In the genomic region with DNA sequence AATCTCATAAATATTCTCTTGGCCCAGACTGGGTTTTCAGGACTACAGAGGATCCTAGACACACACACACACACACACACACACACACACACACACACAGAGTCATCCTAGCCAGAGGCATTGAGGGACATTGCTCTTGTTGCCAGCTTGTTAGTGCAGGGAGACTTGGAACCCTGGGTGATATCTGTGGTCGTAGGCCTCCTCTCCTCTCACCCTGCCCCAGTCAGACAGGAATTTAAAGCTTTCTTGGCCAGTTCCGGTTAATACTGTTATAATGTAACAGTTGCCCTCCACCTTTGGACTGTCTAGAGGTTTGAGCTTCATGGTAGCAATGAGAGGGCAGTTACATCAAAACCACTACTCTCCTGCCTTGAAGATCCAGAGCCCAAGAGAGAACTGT, we compare ENCODE assay signal across 30 mouse cellular contexts.
DNase-seq lines count a peak whose midpoint lies in the region; ATAC-seq lines count a peak whose summit lies in the region.
"Had no signal": no experiment of that assay in that cellular context is flagged by ENCODE, and none has a peak within 500 bp of the region (broad histone marks: within the 10 kb centered on the region; RNA-seq: fewer than 3 reads in every experiment).

No protein-coding gene starts in this region.

- WGBS in kidney, embryonic 14.5 days, result 80% methylated on average over 2 of the region's 2 CpGs

- no peak overlapping the region for H3K4me3 ChIP-seq in kidney, embryonic 14.5 days (ENCODE audit: low read length)
- H3K4me3 ChIP-seq: embryonic facial prominence, embryonic 10.5 days; embryonic facial prominence, embryonic 15.5 days; forebrain, embryonic 12.5 days; hindbrain, embryonic 13.5 days; limb, embryonic 10.5 days; limb, embryonic 15.5 days; liver, embryonic 15.5 days; lung, embryonic 15.5 days; megakaryocyte, embryonic 14.5 days; midbrain, embryonic 12.5 days; myocyte; neural tube, embryonic 12.5 days had no signal

- peaks cover 11% of the 10 kb centered on the region for H3K4me1 ChIP-seq in kidney, embryonic 14.5 days (ENCODE audit: control insufficient read depth, insufficient read depth, low read length)

- no peak for ATAC-seq in kidney, embryonic 14.5 days (ENCODE audit: low FRiP score, low TSS enrichment)
- ATAC-seq: forebrain, postnatal 0 days; Patski had no signal

- no peak overlapping the region for H3K9ac ChIP-seq in kidney, embryonic 14.5 days (ENCODE audit: low read depth, low read length)
- H3K9ac ChIP-seq: embryonic facial prominence, embryonic 15.5 days; forebrain, embryonic 12.5 days; forebrain, postnatal 0 days; hindbrain, embryonic 13.5 days; limb, embryonic 15.5 days; liver, embryonic 15.5 days; lung, embryonic 15.5 days; midbrain, embryonic 12.5 days; neural tube, embryonic 12.5 days had no signal

- peak; percentile 85 for DNase-seq in kidney, adult 11 months
- DNase-seq in kidney, adult 9 months, result peak; percentile 93
- peak; percentile 71 for DNase-seq in kidney, postnatal 14 days
- DNase-seq in layer of hippocampus, adult 9-11 months, result no peak
- DNase-seq in urinary bladder, adult 2 months (ENCODE audit: low spot score), result no peak
- DNase-seq in embryo, embryonic 9.5 days (ENCODE audit: extremely low spot score), result no peak
- DNase-seq: adrenal gland, postnatal 25 days; cerebellum, adult 11-12 months; cerebellum, postnatal 14 days; forebrain, postnatal 0 days; gastrocnemius, postnatal 10 days; heart, postnatal 4 days; lung, postnatal 36 days; right cerebral cortex, postnatal 4 days; thymus, postnatal 4 days had no signal

- no peaks in the 10 kb centered on the region for H3K9me3 ChIP-seq in kidney, embryonic 14.5 days (ENCODE audit: control insufficient read depth, low read length)
- H3K9me3 ChIP-seq: embryonic facial prominence, embryonic 10.5 days; embryonic facial prominence, embryonic 15.5 days; forebrain, embryonic 12.5 days; hindbrain, embryonic 13.5 days; limb, embryonic 10.5 days; limb, embryonic 15.5 days; liver, embryonic 15.5 days; lung, embryonic 15.5 days; megakaryocyte, embryonic 14.5 days; midbrain, embryonic 12.5 days; neural tube, embryonic 12.5 days had no signal

- H3K27me3 ChIP-seq in kidney, embryonic 14.5 days (ENCODE audit: control insufficient read depth, insufficient read depth, low read length), result no peaks in the 10 kb centered on the region
- H3K27me3 ChIP-seq: embryonic facial prominence, embryonic 15.5 days; forebrain, embryonic 12.5 days; hindbrain, embryonic 13.5 days; limb, embryonic 15.5 days; liver, embryonic 15.5 days; lung, embryonic 15.5 days; midbrain, embryonic 12.5 days; neural tube, embryonic 12.5 days; Patski had no signal

- H3K4me2 ChIP-seq in kidney, embryonic 14.5 days (replicated peaks; ENCODE audit: low read depth, low read length), result no peak overlapping the region
- H3K4me2 ChIP-seq: embryonic facial prominence, embryonic 15.5 days; forebrain, embryonic 12.5 days; heart, embryonic 11.5 days; hindbrain, embryonic 13.5 days; limb, embryonic 15.5 days; liver, embryonic 15.5 days; lung, embryonic 15.5 days; midbrain, embryonic 12.5 days; neural tube, embryonic 12.5 days had no signal

- H3K27ac ChIP-seq in kidney, embryonic 14.5 days (ENCODE audit: low read depth, low read length), result no peak overlapping the region
- H3K27ac ChIP-seq: embryonic facial prominence, embryonic 10.5 days; embryonic facial prominence, embryonic 15.5 days; forebrain, embryonic 12.5 days; hindbrain, embryonic 13.5 days; limb, embryonic 10.5 days; limb, embryonic 15.5 days; liver, embryonic 15.5 days; lung, embryonic 15.5 days; midbrain, embryonic 12.5 days; neural tube, embryonic 12.5 days had no signal

- peaks cover 3% of the 10 kb centered on the region; the same call in 1 of the 2 replicates for H3K36me3 ChIP-seq in kidney, embryonic 14.5 days (ENCODE audit: control insufficient read depth, insufficient read depth, low read length)
- H3K36me3 ChIP-seq: embryonic facial prominence, embryonic 10.5 days; embryonic facial prominence, embryonic 15.5 days; forebrain, embryonic 12.5 days; hindbrain, embryonic 13.5 days; limb, embryonic 10.5 days; liver, embryonic 15.5 days; lung, embryonic 15.5 days; midbrain, embryonic 12.5 days; neural tube, embryonic 12.5 days had no signal

Comparison
In these comparisons a context has a peak if more than half of its experiments do, and no peak if none do; other contexts are left out.
1. DNase-seq: peak in kidney, adult 11 months (single experiment), kidney, adult 9 months (single experiment) and kidney, postnatal 14 days (single experiment); none in layer of hippocampus, adult 9-11 months (single experiment), urinary bladder, adult 2 months (single experiment) and embryo, embryonic 9.5 days (single experiment).